Mouse (Mus musculus): ENCODE data around the gene Arfrp1. TPM values are rescaled to one million over a fixed set of nuclear protein-coding genes. Genes with fewer than 3 reads are reported as not detected.

The Arfrp1 gene
- total RNA-seq, 2 experiments from 2014 or later = 37.9 to 48.2 TPM

Other genes with a start within 250 kb of the Arfrp1 start
- 1 to 10 TPM; 4.2 to 8.1 TPM for gene Kcnq2, start 230.1 kb downstream of the Arfrp1 start, total RNA-seq (2021)
- gene Eef1a2, start 208.4 kb downstream of the Arfrp1 start, total RNA-seq (2021) = 100 to 1,000 TPM in 1 of 2 experiments, 10 to 100 TPM in 1; 69.0 to 168 TPM
- 10 to 100 TPM; 88.6 to 92.3 TPM for gene Ppdpf, start 178.2 kb downstream of the Arfrp1 start, total RNA-seq (2021)
- under 1 TPM; 0.06 to 0.12 TPM for gene Ptk6, start 162.6 kb downstream of the Arfrp1 start, total RNA-seq (2021)
- under 1 TPM; 0.30 to 0.36 TPM for gene Srms, start 152.2 kb downstream of the Arfrp1 start, total RNA-seq (2021)
- under 1 TPM in 1 of 2 experiments, not detected in 1; 0.30 TPM for gene Fndc11, start 145.4 kb downstream of the Arfrp1 start, total RNA-seq (2021)
- gene Helz2, start 123.4 kb downstream of the Arfrp1 start, total RNA-seq (2021) = 10 to 100 TPM; 14.8 to 16.3 TPM
- 10 to 100 TPM; 18.1 to 20.7 TPM for gene Gmeb2, start 77.4 kb downstream of the Arfrp1 start, total RNA-seq (2021)
- gene Stmn3, start 50.9 kb downstream of the Arfrp1 start, total RNA-seq (2021) = 10 to 100 TPM; 19.1 to 35.7 TPM
- gene Rtel1, start 45.7 kb downstream of the Arfrp1 start, total RNA-seq (2021) = 10 to 100 TPM; 33.0 to 50.3 TPM
- 10 to 100 TPM; 26.1 to 37.0 TPM for gene Zgpat, start 476 bp downstream of the Arfrp1 start, total RNA-seq (2021)
- 10 to 100 TPM in 1 of 2 experiments, 1 to 10 TPM in 1; 8.8 to 19.2 TPM for gene Lime1, start 14.7 kb upstream of the Arfrp1 start, total RNA-seq (2021)
- 10 to 100 TPM; 17.2 to 23.6 TPM for gene Zbtb46, start 94.0 kb upstream of the Arfrp1 start, total RNA-seq (2021)
- not detected for gene Abhd16b, start 127.8 kb upstream of the Arfrp1 start, total RNA-seq (2021)
- gene Tpd52l2, start 131.7 kb upstream of the Arfrp1 start, total RNA-seq (2021) = 100 to 1,000 TPM in 1 of 2 experiments, 10 to 100 TPM in 1; 95.5 to 108 TPM
- 10 to 100 TPM; 89.0 to 91.5 TPM for gene Dnajc5, start 155.1 kb upstream of the Arfrp1 start, total RNA-seq (2021)
- 10 to 100 TPM; 55.1 to 86.5 TPM for gene Uckl1, start 219.5 kb upstream of the Arfrp1 start, total RNA-seq (2021)
- 10 to 100 TPM; 51.4 to 58.3 TPM for gene Prpf6, start 226.5 kb upstream of the Arfrp1 start, total RNA-seq (2021)
- gene Zfp512b, start 227.4 kb upstream of the Arfrp1 start, total RNA-seq (2021) = 10 to 100 TPM; 52.5 to 92.4 TPM
- 10 to 100 TPM in 1 of 2 experiments, 1 to 10 TPM in 1; 10.0 to 11.7 TPM for gene Samd10, start 233.8 kb upstream of the Arfrp1 start, total RNA-seq (2021)

Data from adrenal gland, postnatal 10 days (tissue).